Mouse (Mus musculus) testis, adult 2 months (tissue): Measurements from ENCODE around the gene Stat5b.

Source experiments
- CTCF ChIP-seq: fragments of 200-500 bp; IDR thresholded peaks from 2 replicates; pipeline ENCODE4 v1.5.1; 2012; ENCODE audit warnings: low read depth, mild to moderate bottlenecking, inconsistent platforms, low read length, moderate library complexity; ENCODE audit not compliant: control insufficient read depth, insufficient read depth, insufficient replicate concordance
- POLR2A ChIP-seq: fragments of 200-500 bp; IDR thresholded peaks from 2 replicates; pipeline ENCODE4 v1.6.1; 2012; ENCODE audit warnings: low read depth, mild to moderate bottlenecking, inconsistent platforms, low read length, moderate library complexity; ENCODE audit not compliant: control insufficient read depth

DNA sequence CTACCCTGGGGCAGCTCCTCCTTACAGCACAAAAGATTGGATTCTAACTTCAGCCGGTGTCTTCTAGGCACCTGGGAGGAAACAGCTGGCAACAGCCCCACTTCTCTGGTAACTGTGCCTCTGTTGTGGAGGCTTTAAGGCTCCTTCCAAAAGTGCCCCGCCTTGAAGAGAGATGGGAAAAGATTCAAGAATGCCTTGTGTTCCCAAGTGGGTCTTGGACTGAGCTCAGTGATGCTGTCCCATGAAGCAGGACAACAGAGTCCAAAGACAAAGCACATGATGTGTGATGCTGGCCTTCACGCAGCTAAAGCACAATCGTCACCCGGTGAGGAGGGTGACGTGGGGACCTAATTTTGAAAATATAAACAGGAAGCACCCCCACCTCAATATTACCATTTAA, 4.7 kb downstream of the Stat5b start:
- TF ChIP-seq CTCF, result no peak
- no peak for TF ChIP-seq POLR2A
